Mouse (Mus musculus) granulocyte monocyte progenitor cell, adult 5-6 weeks (primary cell): ENCODE data around the gene Mul1. TPM values are rescaled to one million over a fixed set of nuclear protein-coding genes. Genes with fewer than 3 reads are reported as not detected.
A peak's percentile ranks its signal among the peaks of the same experiment; 100 is the strongest.

ENCODE experiments used
- ATAC-seq: replicated peaks from 2 replicates; pipeline ENCODE4 v1.8.0; 2016; ENCODE audit warnings: mild to moderate bottlenecking, moderate TSS enrichment, inconsistent platforms; ENCODE audit not compliant: poor library complexity, severe bottlenecking
- total RNA-seq, 2 experiments: library from RNA; stranded (forward) in 1 of 2; stranded (reverse) in 1 of 2; fragments of 200-712, 200-1000 nt in 1 of 2; fragments of >200 nt in 1 of 2; fragmentation: Nextera tagmentation in 1 of 2; gene quantifications; 2 replicates each; pipeline ENCODE4 v1.2.3; 2014 to 2017

Gene Mul1
- total RNA-seq, 2 experiments from 2014 or later: 7.6 to 10.1 TPM

GRCm38 (mm10) chr4:138431340-138431739, 3.1 kb upstream of the Mul1 start:
- no peak for ATAC-seq

- no peak for ATAC-seq
Measured at GRCm38 (mm10) chr4:138440062-138440461, 5.6 kb downstream of the Mul1 start.

GRCm38 (mm10) chr4:138444941-138445340, 10.5 kb downstream of the Mul1 start:
- ATAC-seq: no peak

- ATAC-seq: no peak
Measured at GRCm38 (mm10) chr4:138446981-138447380, 12.5 kb downstream of the Mul1 start.

- ATAC-seq: peak; percentile 87
Measured at GRCm38 (mm10) chr4:138447387-138447786, 12.9 kb downstream of the Mul1 start.

- ATAC-seq: no peak
Measured at GRCm38 (mm10) chr4:138447827-138448602, 13.5 kb downstream of the Mul1 start.

- ATAC-seq: no peak
Measured at GRCm38 (mm10) chr4:138448872-138449615, 14.6 kb downstream of the Mul1 start.

- ATAC-seq: no peak
Measured at GRCm38 (mm10) chr4:138449636-138450314, 15.3 kb downstream of the Mul1 start.

- ATAC-seq: no peak
Measured at GRCm38 (mm10) chr4:138452306-138453096, 18.0 kb downstream of the Mul1 start.

- no peak for ATAC-seq
Measured at GRCm38 (mm10) chr4:138453097-138453752, 18.8 kb downstream of the Mul1 start.

GRCm38 (mm10) chr4:138453753-138454570, 19.5 kb downstream of the Mul1 start, which contains the start of gene Camk2n1:
Camk2n1 (plus strand) TSS chr4:138454314.
- ATAC-seq: peak; percentile 33

- ATAC-seq: no peak; the same call in 1 of the 2 replicates
Measured at GRCm38 (mm10) chr4:138454571-138455140, 20.2 kb downstream of the Mul1 start.

- ATAC-seq: no peak
Measured at GRCm38 (mm10) chr4:138455141-138455955, 20.9 kb downstream of the Mul1 start.

- ATAC-seq: peak; percentile 45
Measured at GRCm38 (mm10) chr4:138455956-138456341, 21.5 kb downstream of the Mul1 start.

GRCm38 (mm10) chr4:138456536-138456935, 22.1 kb downstream of the Mul1 start:
- ATAC-seq: no peak

GRCm38 (mm10) chr4:138457091-138457490, 22.6 kb downstream of the Mul1 start:
- ATAC-seq: no peak

GRCm38 (mm10) chr4:138458171-138458570, 23.7 kb downstream of the Mul1 start:
- ATAC-seq: no peak
